Mouse (Mus musculus): ENCODE data around the gene Mlst8. TPM values are rescaled to one million over a fixed set of nuclear protein-coding genes. Genes with fewer than 3 reads are reported as not detected.

Gene Mlst8
- polyA plus RNA-seq, 1 experiment: 8.5 TPM

DNA sequence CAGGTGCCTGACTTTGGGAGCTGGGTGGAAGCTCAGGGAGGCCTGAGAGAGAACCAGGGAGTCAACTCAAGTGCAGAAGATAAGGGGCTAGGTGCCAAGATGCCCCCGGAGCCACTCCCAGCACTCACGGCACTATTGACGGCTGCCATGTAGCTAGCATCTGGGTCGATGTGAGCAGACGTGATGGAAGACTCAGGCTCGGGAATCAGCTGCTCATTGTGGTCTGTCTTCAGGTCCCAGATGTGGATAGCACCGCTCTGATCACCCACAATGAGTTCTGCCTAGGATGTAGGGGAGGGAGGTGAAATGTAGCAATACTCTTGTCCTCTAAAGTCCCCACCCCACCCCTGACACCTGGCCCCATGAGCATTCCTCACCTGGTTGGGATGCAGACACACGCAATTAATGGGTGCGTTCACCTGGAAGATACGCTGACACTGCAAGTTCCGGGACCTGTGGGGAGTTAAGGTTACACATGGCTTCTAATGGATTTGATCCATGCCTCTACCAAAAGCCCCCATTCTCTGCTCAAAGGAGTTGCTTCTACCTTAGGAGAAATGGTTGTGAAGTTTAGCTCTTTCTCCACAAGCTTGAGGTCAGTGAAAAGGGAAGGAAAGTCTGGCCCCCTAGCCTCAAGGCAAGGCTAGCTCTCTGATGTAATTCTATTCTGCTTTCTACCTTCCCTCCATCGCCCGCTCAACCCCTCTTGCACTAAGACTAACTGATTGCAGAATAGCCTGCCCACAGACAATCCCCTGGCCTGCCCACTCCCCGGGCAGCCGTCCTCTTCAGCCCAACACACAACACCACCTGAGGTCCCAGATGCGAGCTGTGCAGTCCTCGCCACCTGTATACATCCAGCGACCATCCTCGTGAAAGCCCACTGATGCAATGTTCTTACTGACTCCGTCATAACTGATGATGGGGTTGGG lies 1.6 kb downstream of the Mlst8 start:
- TF ChIP-seq GATA1 (IDR thresholded peaks at IDR 0.05; ENCODE audit: low read length): no peak

DNA sequence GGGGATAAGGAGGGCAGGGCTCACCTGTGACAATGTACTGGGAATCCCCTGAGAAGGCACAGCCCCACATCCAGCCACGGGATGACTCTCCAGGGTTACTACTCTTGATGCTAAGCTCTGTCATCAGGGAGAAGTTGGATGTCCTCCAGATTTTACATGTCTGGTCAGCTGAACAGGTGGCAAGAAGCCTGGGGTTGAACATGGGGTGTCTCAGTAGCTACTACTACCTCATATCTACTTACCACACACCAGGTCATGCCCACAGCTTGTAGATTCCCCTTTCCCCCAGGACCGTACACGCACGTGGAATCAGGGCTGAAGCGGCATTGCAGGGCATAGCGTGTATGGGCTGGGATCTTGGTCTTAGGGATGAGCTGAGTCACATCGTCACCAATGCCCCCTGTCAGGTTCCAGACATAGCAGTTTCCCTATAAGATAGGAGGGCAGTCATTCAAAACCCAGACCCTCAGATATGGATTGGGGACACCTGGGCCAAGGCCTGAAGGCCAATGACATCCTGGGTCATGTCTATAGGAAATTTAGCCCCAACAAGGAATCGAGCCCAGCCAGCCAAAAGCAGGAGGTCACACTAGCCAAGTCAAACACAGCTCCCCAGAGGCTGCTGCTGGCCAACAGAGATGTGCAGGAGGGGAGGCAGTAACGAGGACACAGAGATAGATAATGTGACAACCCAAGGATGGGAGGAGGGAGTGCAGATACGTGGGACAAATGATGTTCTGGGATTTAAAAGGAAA lies 2.7 kb downstream of the Mlst8 start:
- TF ChIP-seq GATA1 (IDR thresholded peaks at IDR 0.05; ENCODE audit: low read length): no peak

DNA sequence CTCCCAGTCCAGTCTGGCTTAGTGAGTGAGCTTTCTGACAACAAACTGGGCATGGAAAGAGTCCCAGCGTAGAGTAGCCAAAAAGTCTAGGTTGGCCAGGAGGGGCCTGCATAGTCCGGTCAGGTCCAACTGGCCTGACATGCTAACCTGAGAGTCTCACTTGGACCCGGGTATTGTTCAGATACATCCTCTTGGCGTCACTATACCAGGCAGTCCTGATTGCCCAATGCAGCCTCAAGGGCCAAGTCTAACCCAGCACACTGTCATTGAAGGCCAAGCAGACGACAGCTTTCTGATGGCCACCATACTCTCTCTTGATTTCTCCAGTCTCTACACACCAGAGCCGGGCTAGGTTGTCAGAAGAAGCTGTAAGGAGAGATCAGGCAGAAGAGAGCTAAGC lies 3.3 kb downstream of the Mlst8 start:
- no peak for TF ChIP-seq GATA1 (IDR thresholded peaks at IDR 0.05; ENCODE audit: low read length)

DNA sequence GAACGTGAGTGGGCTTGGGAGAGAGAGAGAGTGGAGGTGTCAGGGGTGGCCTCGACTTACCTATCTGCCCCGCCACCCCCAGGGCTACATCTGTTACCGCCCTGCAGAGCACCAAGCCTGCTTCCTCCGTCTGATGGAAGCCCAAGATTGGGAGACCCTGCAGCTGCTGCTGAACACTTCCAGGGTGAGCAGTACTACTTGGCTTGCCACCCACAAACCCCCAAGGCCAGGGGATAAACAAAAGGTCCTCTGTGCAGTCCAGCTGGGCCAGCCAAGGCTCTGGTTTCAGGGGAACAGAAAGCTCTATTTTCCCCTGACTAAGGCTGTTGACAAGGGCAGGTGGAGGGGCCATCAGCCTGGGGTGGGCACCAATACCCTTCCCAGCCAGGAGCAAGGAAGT lies 4.3 kb downstream of the Mlst8 start:
- no peak for TF ChIP-seq GATA1 (IDR thresholded peaks at IDR 0.05; ENCODE audit: low read length)

DNA sequence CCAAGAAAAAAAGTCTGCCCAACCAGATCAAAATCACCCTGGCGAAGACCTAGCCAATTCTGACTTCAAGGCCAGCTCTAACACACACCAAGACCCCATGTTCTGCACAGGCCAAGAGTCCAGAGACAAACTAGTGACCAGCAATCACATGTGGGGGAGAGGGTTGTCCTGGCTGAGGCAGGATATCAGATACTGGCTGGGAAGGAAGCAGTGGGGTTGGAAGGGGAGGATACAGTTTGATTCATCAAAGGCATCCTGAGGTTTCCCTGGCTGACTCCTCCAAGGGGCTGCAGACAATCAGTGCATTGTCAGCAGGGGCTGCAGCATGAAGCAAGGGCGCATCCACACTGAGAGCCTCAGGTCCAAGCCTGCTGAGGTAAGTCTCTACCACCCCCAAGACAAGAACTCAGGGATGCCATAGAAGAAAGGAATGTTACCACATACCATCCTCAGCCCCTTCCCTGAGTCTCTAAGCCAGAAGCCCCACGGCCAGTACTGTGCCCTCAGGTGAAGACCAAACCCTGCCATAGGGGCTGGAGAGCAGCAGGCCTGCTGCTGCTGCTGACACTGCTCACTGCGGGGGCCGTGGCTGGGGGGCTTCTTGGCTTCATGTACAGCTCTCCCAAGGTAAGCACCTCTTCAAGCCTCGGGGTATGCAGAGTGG lies 5.1 kb downstream of the Mlst8 start, which contains the start of gene Bricd5:
Bricd5 (plus strand) TSS at position 273 of the 664 bp plus-strand sequence.
- no peak for TF ChIP-seq GATA1 (IDR thresholded peaks at IDR 0.05; ENCODE audit: low read length)

DNA sequence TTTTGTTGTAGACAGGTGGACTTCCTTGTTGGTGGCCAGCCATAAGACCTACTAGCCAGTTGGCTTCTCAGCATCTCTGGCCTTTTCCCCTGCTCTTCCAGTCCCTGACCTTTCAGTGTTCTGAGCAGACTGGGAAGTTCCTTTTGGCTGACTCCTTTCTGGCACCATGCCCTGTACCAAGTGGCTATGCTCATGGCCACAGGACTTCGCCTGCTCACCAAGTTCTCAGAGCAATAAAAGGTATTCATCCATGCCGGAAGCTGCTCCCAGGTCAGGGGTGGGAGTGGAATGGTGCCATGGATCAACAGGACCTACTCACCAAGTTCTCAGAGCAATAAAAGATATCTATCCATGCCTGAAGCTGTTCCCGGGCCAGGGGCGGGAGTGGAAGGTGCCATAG lies 6.4 kb downstream of the Mlst8 start:
- TF ChIP-seq GATA1 (IDR thresholded peaks at IDR 0.05; ENCODE audit: low read length): no peak

DNA sequence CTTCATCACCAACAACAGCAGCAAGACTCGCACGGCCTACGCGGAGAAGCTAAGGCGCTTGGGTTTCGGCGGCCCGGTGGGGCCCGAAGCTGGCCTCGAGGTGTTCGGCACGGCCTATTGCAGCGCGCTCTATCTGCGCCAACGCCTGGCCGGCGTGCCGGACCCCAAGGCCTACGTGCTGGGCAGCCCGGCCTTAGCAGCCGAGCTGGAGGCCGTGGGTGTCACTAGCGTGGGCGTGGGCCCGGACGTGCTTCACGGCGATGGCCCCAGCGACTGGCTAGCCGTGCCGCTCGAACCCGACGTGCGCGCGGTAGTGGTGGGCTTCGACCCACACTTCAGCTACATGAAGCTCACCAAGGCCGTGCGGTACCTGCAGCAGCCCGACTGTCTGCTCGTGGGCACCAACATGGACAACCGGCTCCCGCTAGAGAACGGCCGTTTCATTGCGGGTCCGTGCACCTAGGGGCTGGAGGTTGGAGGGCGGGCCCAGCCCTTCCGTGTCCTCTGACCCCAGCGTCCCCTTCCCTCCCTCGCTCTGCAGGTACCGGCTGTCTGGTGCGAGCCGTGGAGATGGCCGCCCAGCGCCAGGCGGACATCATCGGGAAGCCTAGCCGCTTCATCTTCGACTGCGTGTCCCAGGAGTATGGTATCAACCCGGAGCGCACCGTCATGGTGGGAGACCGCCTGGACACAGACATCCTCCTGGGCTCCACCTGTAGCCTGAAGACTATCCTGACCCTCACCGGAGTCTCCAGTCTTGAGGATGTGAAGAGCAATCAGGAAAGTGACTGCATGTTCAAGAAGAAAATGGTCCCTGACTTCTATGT lies 8.0 kb downstream of the Mlst8 start:
- TF ChIP-seq GATA1 (IDR thresholded peaks at IDR 0.05; ENCODE audit: low read length): no peak

DNA sequence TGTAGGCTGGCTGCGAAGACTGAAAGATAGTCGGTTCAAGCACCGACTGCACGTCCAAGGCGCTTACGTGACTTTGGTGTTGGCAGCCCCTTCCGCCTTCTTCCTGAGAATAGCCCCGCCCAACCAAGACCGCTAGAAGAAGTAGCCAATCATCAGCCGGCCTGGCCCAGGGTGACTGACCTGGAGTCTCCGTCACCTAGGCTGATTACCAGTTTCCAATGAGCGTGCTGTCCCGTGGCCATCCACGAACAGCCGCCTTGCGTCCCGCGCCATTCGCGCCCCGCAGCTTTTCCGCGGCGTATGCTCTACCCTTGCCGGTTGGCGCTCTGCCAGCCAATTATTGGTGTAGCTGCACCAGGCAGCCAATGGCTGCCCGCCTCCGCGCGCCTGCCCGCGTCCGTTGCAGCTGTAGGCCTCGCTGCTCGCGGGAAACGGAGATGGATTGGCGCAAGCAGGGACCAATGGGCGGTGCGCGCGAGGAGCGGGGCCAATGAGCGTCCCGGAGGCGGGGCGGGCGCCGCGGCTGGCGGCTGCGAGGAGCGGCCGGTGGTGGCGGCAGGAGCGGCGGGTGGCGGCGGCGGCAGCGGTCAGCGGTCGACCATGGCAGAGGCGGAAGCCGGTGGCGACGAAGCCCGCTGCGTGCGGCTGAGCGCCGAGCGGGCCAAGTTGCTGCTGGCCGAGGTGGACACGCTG lies 8.8 kb downstream of the Mlst8 start, which contains the start of the genes E4f1 and Pgp:
E4f1 (minus strand) TSS at position 404 of the 693 bp plus-strand sequence.
Pgp (plus strand) TSS at position 483 of the 693 bp plus-strand sequence.
- no peak for TF ChIP-seq GATA1 (IDR thresholded peaks at IDR 0.05; ENCODE audit: low read length)

DNA sequence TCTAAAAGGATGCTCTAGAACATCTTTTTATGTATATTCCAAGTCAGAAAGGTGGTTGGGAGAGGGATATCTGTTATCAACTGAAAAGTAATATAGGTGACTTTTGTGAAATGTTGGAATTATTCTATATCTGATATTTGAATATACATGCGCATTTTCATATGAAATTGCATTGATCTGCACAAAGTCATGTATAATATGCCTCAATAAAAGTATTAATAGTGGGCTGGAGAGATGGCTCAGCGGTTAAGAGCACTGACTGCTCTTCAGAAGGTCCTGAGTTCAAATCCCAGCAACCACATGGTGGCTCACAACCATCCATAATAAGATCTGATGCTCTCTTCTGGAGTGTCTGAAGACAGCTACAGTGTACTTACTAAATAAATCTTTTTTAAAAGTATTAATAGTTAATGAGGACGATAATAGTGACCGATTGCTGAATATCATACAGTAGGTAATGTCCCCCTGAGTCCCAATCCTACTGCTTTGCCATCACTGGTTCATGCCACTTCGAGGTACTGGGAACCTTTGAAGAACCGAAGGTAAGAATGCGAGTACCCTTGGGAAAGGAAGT lies 9.5 kb downstream of the Mlst8 start:
- TF ChIP-seq GATA1 (IDR thresholded peaks at IDR 0.05; ENCODE audit: low read length): no peak

DNA sequence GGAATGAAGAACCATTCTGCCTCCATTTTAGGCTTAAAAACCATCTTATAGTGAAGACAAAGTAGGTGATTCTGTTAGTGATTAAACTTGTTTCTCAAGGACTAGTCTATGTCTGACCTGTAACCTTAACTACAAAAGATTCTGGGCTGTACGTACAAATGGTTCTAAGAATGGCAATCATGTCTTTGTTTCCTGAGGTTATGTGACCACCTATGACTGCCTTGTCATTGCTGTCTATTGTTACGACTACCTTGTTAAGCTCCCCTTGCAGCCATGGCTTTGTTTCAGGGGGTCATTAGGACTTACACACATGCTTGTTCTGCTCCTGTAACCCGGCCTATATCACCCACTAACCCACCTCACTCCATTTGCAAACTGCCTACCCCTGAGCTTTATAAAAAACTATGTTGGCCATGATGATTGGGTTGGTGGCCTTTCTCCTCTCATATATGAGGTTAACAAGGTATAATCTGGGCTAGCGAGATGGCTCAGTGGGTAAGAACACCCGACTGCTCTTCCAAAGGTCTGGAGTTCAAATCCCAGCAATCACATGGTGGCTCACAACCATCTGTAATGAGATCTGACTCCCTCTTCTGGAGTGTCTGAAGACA lies 10.1 kb downstream of the Mlst8 start:
- TF ChIP-seq GATA1 (IDR thresholded peaks at IDR 0.05; ENCODE audit: low read length): no peak

DNA sequence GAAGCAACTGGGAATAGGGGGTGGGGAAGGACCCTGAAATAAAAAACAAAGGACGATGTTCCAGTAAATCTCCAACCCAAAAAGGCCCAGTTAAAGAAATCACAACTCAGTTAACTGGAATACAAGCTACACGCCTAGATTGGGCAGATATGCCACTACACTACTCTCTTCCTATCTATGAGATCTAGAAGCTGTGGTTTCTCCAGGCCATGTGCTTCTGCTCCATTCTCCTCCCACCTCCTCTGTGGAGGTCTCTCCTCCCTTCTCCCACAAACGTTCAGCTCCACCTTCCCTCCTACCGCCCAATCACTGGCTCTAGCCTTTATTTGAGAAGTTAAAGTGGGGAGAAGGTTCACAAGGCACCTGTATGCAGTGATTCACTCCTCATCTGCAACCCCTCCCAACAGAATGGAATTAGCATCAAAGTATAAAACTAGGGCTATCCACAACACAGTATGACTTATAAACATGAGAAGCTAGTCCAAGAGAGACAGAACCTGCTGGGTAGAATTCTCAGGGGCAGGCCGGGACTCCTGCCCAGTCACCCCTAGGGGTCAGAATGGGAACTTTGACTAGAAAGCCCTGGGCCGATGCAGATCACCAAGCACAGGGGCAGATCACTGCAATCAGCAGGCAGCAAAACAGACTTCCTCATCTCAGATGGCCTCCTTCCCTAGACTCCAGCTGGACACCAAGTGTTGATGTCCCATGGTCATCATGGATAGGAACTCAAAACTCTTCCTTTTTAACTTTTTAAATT lies 15.3 kb downstream of the Mlst8 start:
- TF ChIP-seq GATA1 (IDR thresholded peaks at IDR 0.05; ENCODE audit: low read length): peak; percentile 33

DNA sequence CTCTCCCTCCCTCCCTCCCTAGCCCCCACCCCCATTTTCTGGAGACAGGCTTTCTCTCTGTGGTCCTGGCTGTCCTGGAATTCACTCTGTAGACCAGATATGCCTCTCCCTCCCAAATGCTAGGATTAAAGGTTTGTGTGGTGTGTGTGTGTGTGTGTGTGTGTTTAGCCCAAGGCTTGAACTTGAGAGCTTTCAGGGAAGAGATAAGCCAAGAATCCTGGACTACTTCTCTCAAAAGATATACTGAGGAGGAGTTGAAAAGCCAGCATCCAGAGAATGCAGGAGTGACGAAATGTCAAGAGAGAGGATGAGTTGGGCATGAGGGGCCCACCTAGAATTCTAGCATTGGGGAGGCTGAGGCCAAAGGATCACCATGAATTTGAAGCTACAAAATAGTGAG lies 15.9 kb downstream of the Mlst8 start:
- no peak for TF ChIP-seq GATA1 (IDR thresholded peaks at IDR 0.05; ENCODE audit: low read length)

DNA sequence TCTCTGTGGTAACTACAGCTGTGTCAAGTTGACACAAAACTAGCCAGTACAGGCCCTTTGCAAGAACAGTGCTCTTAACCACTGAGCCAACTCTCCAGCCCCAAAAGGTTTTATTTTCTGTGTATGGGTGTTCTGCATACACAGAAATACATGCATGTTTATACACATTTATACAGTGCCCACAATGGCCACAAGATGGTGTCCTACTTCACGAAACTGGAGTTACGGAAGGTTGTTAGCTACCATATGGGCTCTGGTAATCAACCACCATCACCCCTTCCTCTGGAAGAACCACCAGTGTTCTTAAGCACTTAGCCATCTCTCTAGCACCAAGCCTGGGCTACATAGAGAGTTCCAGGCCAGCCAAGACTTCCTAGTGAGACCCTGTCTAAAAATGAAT lies 17.3 kb downstream of the Mlst8 start:
- no peak for TF ChIP-seq GATA1 (IDR thresholded peaks at IDR 0.05; ENCODE audit: low read length)
